Mouse (Mus musculus) CD4-positive, CD25-positive, alpha-beta regulatory T cell, adult 2 months (primary cell): Measurements from ENCODE around the gene Slfn9.
"Not testable (repeated sequence)": the region's sequence is repeated elsewhere in the genome, so short reads cannot be mapped to it uniquely, and the experiment has no call there.

Experiments
- DNase-seq: peaks from one replicate; pipeline ENCODE4 v3.0.0-alpha.2; 2012; ENCODE audit warnings: low read depth, low spot score

Slfn9 gene

DNA sequence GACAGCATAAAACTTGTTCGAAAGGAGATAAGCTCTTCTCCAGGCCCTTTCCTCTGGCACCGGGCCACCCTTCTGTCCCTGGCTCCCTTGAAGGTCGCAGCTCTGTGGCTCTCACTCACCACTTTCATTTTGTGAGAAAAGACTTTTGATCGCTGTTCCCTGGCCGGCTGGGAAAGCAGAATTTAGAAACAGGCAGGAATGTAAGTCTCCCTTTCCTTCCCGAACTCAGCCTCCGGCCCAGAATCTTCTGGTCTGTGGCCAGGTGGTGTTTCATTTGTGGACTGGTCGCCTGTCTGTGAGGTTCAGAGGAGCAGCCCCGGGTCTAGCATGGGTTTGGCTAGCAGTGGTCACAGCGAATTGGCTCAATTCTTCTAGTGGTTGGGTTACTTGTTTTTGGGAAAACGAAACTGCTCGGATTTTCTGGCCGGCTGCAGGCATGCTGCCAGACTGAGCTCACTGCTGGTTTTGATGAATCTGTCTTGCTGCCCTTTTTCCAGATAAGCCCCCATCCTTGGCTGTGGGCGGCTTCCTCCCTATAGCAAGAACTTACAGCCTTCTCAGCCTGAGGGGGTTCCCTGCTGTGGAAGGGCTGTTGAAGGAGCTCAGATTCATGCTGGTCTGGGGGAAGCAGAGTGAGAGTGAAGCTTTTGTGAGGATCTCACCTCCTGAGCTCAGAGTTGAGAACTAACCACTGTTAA lies at the start of gene Slfn9:
Slfn9 (minus strand) TSS at position 362 of the 698 bp plus-strand sequence.
- DNase-seq: peak; percentile 55

DNA sequence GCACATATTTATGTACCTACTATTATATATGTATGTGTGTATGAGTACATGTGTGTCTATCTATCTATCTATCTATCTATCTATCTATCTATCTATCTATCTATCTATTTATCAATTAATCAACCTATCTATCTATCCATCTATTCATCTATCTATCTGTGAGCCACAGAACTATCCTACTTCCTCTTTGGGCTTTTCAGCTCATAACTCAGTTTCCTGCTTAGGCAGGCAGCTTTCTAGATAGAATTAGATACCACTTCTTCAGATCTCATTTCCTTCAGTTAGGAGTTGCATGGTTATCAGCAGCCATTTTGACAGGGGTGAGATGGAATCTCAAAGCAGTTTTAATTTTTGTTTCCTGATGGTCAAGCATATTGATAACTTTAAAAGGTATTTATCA lies 49.4 kb upstream of the Slfn9 start:
- no peak for DNase-seq

DNA sequence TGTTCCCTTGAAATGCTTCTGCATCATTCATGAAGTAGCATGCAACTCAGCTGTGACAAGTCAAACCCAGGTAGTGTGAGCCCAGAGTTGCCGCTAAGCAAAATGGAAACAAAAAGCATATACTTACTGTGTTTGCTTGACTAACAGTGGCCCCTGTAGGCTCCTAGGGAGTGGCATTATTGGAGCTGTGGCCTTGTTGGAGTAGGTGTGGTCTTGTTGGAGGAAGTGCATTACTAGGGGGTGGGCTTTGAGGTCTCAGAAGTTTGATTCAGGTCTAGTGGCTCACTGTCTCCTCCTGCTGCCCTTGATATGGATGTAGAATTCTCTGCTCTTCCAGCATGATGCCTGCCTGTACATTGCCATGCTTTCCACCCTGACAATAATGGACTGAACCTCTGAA lies 48.7 kb upstream of the Slfn9 start:
- peak; percentile 86 for DNase-seq

DNA sequence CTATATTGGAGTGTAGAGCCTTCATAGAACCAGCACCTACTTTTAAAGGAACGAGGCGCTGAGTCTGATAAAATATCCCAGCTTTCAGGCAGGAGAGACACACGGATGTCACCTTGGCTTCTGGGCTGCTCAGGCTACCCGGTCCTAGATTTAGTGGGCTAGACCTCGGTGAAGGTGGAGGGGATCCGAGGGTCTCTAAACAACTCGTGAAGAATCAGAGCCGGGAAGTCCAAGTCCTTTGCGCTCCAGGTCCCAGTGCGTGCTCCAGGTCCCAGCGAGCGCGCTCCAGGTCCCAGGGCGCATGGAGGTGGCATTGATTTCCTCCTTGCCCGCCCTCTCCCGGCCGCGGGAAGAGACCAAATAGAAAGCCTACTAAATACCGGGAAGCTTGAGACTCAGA lies 48.2 kb upstream of the Slfn9 start:
- DNase-seq: peak; percentile 37

DNA sequence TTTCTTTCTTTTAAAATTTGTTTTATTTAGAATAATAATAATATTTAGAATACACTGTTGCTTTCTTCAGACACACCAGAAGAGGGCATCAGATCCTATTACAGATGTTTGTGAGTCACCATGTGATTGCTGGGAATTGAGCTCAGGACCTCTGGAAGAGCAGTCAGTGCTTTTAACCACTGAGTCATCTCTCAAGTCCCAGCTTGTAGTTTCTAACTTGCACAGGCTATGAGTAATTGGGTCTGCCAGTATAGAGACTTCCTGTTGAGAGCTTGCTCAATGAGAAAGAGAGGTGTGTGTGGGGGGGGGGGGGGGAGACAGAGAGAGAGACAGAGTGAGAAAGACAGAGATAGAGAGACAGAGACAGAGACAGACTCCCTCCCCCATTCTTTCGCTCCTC lies 47.5 kb upstream of the Slfn9 start:
- DNase-seq: peak; percentile 68

DNA sequence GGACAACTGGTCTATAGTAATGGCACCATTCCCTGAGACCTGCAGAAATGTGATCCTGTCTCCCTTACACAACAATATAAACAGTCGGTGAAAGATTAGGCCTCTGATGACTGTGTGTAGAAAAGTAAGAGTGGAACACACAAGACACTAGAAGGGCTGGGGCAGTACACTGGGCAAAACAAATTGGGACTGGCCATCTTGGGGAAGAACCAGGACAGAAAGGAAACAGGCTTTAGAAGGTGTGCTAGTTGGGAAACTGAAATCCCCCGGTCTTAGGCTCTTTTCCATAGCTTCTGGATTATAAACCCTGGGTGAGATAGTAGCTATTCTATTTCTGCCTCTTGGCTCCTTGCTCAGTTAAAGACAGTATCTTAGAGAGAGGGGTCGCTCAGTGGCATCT lies 47.1 kb upstream of the Slfn9 start:
- not testable (repeated sequence) for DNase-seq

DNA sequence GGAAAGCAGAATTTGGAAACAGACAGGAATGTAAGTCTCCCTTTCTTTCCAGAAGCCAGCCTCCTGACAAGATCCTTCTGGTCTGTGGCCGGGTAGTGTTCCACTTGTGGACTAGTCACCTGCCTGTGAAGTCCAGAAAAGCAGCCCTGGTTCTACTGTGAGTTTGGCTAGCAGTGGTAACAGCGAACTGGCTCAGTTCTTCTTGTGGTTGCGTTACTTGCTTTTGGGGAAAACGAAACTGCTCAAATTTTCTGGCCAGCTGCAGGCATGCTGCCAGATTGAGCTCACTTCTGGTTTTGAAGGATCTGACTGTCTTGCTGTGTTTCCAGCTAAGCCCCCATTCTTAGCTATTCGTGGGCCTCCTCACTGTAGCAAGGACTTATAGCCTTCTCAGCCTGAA lies 29.0 kb upstream of the Slfn9 start, which contains the start of gene Slfn8:
Slfn8 (minus strand) TSS at position 190 of the 400 bp plus-strand sequence.
- DNase-seq: peak; percentile 77

DNA sequence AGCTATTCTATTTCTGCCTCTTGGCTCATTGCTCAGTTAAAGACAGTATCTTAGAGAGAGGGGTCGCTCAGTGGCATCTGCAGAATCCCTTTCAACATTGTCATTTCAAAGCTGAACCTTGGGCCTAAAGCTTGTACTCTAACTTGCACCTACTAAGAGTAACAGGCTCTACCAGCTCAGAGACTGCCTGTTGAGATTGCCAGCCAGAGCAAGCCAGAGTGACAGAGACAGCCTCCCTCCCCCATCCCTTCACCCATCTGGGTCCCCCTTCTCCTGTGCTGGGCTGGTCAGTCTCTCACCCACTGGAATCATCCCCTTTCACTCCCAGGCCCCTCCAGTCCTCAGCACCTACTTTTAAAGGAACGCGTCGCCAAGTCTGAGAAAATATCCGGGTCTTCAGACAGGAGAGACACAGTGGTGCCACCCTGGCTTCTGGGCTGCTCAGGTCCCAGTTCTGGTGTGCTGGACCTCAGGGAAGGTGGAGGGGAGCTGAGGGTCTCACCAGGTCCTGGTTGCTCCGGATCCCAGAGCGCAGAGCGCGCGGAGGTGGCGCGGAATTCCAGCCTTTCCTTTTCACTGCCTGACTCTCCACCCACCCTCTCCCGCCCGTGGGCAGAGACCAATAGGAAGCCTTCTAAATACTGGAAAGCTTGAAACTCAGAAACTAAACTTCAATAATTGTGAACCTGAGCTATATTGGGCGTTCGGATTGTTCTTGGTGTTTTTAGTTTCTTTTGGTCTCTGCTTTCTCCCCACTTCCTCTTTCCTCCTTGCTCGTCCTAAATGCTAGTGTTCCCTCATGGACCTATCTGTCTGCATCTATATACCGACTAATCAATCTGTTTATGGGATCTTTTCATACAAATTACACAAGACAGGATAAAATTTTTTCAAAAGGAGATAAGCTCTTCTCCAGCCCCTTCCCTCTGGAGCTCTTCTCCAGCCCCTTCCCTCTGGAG lies 28.2 kb upstream of the Slfn9 start:
- not testable (repeated sequence) for DNase-seq

DNA sequence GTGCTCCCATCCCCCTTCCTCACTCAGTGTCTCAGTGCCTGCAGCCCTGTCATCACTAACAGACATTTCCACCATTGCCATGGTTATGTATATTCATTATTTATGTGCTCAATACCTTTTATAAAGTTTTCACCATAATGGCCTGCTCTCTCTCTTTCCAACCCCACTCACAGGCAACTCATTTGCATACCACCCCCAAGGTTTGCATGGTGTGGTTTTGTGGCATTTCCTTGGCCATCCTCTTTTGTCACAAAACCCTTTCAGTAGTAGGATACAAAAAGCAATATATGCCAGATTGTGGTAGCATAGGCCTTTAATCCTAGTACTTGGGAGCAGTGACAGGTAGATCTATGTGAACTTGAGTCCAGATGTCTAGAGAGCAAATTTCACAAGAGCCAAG lies 24.5 kb upstream of the Slfn9 start:
- peak; percentile 32 for DNase-seq

DNA sequence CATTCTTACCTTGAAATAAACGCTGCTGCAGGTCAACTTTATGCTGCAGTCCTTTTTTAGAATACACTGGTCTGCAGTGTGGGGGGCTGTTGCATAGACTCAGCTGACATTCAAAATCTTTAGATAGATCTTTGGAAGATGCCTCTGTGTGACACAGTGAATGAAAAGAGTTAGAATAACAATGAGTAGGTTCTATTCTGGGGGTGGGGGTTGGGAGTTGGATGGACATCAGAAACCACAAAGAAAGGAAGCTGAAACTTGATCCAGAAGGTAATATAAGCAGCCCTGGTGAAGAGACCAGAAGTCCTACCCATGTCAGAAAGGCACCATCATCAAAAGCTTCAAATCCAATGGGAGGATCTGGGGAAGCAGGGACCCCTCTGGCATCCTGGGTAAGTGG lies 21.7 kb upstream of the Slfn9 start:
- DNase-seq: no peak

DNA sequence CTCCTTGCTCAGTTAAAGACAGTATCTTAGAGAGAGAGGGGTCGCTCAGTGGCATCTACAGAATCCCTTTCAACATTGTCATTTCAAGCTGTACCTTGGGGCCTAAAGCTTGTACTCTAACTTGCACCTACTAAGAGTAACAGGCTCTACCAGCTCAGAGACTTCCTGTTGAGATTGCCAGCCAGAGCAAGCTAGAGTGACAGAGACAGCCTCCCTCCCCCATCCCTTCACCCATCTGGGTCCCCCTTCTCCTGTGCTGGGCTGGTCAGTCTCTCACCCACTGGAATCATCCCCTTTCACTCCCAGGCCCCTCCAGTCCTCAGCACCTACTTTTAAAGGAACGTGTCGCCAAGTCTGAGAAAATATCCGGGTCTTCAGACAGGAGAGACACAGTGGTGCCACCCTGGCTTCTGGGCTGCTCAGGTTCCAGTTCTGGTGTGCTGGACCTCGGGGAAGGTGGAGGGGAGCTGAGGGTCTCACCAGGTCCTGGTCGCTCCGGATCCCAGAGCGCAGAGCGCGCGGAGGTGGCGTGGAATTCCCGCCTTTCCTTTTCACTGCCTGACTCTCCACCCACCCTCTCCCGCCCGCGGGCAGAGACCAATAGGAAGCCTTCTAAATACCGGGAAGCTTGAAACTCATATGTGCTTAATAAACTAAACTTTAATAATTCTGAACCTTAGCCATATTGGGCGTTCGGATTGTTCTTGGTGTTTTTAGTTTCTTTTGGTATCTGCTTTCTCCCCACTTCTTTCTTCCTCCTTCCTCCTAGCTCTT lies 831 bp downstream of the Slfn9 start:
- DNase-seq: peak; percentile 67

DNA sequence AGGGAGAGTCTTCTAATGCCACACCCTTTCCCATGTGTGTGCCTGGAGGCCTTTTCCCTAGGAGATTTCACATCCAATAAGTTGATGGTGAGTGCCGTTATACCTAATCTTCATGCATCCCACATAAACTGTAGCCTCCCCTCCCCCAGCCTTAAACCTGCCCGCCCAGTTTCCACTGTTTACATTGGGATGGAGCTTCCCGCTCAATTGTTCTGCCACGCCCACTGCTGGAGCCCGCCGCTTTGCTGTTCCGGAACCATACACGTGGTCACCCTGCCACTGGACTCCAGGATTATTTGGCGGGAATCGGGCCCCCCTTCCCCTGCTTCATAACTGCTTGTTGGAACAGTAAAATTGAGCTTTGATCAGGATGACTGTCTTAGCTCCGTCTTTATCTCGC lies 2.3 kb downstream of the Slfn9 start:
- DNase-seq: no peak

DNA sequence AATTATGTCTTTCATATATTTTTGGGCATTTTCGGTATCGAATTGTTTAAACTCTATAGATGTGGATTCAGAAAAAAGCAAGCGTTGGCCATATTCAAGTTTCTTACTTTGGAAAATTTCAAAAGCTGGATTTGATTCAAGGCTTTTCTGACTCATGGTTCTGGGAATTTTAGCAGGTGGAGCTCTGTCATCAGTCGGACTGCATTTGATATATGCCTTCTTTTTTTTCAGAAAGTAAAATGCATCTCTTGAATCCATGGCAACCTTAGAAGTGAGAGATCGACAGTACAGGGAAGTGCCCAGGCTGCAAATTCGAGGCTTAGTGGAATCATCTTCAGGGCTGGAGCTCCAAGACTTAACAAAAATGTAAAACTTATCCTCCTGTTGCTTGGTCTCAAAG lies 4.0 kb downstream of the Slfn9 start:
- no peak for DNase-seq

DNA sequence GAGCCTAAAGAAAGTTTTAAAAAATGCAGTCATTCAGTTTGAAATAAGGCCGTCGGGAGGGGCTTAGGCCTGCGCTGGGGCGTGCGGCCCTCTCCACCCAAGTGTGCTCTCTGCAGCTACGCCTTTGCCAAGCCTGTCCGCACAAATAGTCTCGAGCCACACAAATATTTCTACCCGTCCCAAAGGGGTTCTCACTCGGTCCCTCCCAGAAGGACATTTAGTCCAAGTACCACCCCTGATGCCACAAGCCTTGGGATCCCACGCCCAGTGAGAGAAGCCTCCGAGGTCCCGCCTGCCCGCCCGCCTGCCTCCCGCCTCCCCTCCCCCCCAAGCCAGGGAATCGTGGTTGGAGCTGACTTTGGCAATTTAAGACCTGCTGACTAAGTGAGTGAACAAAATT lies 8.4 kb downstream of the Slfn9 start:
- no peak for DNase-seq

DNA sequence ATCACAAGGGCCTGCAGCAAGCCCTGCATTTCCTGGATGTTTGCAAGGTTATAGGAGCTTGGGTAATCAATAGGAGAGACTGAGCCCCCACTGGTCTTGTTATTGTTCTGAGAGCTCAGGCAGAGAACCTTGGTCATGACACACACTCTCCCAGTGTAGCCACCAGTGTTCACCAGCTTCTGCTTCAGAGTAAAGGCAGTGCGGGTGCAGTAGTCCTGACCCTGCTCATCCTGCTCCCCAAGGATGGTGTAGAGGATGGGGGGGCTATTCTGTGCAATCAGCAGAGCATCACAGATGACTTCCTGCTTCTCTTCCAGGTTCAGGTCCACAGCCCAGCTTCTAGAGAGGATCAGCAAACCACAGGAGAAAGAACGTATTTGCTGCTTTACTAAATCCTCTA lies 9.2 kb downstream of the Slfn9 start:
- not testable (repeated sequence) for DNase-seq

DNA sequence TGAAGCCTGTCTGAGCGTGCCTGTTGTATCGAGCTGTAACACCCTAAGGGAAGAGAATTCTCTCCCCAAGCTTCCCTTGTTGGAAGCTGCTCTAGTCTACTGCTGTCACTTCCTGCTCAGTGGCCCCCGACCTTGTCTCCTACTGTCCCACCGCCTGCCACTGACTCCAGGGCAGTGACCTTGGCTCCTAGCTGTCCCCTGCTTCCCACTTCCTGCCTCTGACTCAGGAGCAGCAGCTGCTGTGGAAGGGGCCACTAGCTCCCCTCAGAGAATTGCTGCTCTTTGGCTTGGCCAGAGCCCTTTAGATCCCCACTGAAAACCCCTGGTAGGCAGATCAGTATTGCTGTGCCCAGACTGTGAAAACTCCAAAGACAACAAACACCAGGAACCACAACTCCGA lies 17.7 kb downstream of the Slfn9 start:
- DNase-seq: no peak

DNA sequence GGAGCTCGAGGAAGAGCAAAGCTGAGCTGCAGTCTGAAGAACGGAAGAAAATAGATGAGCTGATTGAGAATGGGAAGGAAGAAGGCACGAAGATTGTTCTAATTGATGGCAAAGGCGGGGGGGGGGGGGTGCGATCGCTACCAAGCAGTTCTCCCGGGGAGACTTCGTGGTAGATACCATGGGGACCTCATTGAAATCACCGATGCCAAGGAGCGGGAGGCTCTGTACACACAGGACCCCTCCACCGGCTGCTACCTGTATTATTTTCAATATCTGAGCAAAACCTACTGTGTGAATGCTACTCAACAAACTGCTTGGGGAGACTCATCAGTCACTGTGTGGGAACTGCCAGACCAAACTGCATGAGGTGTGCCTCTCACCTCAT lies 20.0 kb downstream of the Slfn9 start:
- no peak for DNase-seq

DNA sequence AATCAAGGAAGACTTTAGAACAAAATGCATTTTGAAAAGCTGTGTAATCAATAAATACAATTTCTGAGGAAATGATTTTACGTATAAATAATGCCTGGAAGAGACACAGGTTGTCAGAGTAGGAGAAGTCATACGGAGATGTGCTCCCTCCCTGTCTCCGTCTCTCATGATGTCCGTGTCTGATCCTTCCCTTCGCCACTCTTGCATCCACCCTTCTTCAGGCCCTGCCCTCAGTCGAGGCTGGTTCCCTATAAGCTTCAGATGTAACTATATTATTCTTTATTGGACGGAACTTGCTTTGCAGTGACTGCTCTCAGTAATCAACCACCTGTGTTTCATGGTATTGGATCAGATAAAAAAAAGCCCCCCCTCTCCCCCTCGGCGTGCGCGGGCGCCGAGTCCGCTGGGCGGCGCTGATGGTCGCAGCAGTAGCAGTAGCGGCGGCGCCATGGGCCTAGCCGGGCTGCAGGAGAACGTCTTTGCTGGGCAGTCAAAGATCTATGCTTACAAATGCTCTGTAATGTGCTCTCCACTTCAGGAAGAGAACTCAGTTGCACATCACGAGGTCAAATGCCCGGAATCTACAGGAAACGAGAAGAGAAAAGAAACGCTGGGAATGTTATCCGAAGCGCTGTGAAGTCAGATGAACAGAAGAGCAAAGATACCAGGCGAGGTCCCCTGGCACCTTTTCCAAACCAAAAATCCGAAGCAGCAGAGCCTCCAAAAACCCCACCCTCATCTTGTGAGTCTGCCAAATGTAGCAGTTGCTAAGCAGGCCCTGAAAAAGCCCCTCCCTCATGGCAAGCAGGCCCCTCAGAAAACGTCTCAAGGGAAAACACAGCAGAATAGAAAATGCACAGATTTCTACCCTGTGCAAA lies 20.7 kb downstream of the Slfn9 start:
- peak; percentile 72 for DNase-seq

DNA sequence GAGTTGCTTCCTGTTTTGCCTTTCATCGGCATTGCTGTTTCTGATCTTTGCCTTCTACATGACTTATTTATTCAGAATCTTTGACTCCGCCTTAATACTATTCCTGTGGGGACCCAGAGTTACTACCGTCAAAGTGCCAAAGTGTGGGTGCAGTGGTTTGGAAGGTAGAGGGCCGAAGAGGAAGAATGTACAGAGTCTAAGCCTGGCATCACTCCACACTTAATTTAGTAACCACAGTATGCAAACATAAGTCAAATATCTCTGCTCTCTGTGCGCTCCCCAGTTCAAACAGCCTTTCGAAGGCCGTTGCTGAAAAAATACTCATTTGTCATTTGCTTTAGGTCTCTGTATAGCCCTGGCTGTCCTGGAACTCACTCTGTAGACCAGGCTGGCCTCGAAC lies 29.4 kb downstream of the Slfn9 start:
- peak; percentile 31 for DNase-seq

DNA sequence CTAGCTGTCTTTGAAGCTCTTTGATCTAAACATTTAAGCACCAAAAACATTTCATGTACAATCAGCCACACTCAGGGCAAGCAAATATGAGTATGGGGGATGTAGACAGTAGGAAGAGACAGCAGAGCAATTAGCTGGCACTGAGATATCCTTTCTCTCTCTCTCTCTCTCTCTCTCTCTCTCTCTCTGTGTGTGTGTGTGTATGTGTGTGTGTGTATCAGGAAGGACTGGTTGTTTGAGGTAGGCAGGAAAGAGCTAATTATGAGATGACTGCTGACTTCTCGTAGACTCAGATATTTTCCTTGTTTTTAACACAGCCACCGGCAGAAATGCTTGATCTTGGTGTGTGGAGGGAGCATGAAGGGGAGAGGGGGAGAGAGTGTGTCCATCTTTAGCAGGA lies 29.9 kb downstream of the Slfn9 start:
- DNase-seq: peak; percentile 42

DNA sequence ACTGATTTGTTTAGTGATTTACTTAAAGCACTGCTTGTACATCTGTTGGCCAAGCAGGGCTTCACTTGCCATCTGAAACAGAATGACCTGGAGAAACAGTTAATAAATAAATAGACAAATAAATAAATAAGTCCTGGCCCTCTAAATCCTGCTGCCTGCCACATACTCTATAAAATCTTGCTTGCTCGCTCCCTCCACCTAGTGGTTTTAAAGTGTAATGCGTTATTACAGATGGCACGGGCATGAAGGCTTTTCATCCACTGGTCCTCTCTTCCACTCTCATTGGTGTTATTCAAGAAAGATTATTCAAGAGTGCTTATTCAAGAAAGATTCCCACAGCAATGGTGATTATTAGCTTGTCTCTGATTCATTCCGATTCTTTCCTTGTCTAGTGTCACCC lies 32.0 kb downstream of the Slfn9 start:
- DNase-seq: peak; percentile 77
